ENCODE assay signal across 8 mouse cellular contexts in genomic region chr4:94746387-94746811, GRCm38 (mm10). TPM values are rescaled to one million over a fixed set of nuclear protein-coding genes. Genes with fewer than 3 reads are reported as not detected.
DNase-seq lines count a peak whose midpoint lies in the region; ATAC-seq and TF ChIP-seq lines count a peak whose summit lies in the region.

No protein-coding gene starts in this region.

- no peak overlapping the region for H3K4me2 ChIP-seq in midbrain, embryonic 13.5 days (replicated peaks)
- H3K4me2 ChIP-seq in liver, embryonic 11.5 days = no peak overlapping the region
- no peak overlapping the region for H3K4me2 ChIP-seq in stomach, postnatal 0 days (replicated peaks; ENCODE audit: low read depth)

- intact Hi-C loops in heart, postnatal 10 days (cut with DNase I) = loop anchor here (2.0 kb wide), 1 partner anchor 82 kb away; no protein-coding TSS in a partner anchor
- intact Hi-C loops in left cerebral cortex, postnatal 14 days (cut with DNase I) = no loop called here

- no peak overlapping the region for H3K27ac ChIP-seq in midbrain, embryonic 13.5 days
- H3K27ac ChIP-seq in midbrain, embryonic 10.5 days (replicated peaks) = no peak overlapping the region
- no peak overlapping the region for H3K27ac ChIP-seq in liver, embryonic 11.5 days (ENCODE audit: low read depth, low read length)
- no peak overlapping the region for H3K27ac ChIP-seq in stomach, postnatal 0 days (replicated peaks)

- H3K36me3 ChIP-seq in midbrain, embryonic 13.5 days = no peaks in the 10 kb centered on the region
- no peaks in the 10 kb centered on the region for H3K36me3 ChIP-seq in midbrain, embryonic 10.5 days
- no peaks in the 10 kb centered on the region for H3K36me3 ChIP-seq in liver, embryonic 11.5 days (ENCODE audit: control insufficient read depth, insufficient read depth, low read length)
- no peaks in the 10 kb centered on the region for H3K36me3 ChIP-seq in stomach, postnatal 0 days (ENCODE audit: control insufficient read depth, insufficient read depth, low read length)

- no peak for TF ChIP-seq CTCF in stomach, postnatal 0 days (IDR thresholded peaks at IDR 0.05; ENCODE audit: low read depth)

- ATAC-seq in midbrain, embryonic 13.5 days = 0 out of 2 replicates have a peak, but pooled peaks have one; percentile 50
- ATAC-seq in liver, embryonic 11.5 days (replicated peaks; ENCODE audit: low FRiP score) = peak; percentile 71
- ATAC-seq in stomach, postnatal 0 days (ENCODE audit: low FRiP score, low TSS enrichment) = peak; percentile 98
- ATAC-seq in activated CD4-positive, CD25-positive, alpha-beta regulatory T cell, adult 4 months = no peak

- no peak overlapping the region for H3K9ac ChIP-seq in midbrain, embryonic 13.5 days (replicated peaks)
- no peak overlapping the region for H3K9ac ChIP-seq in liver, embryonic 11.5 days (ENCODE audit: low read depth, low read length)
- H3K9ac ChIP-seq in stomach, postnatal 0 days (ENCODE audit: low read length) = no peak overlapping the region

- DNase-seq in midbrain, embryonic 10.5 days (ENCODE audit: low spot score) = no peak
- peak; percentile 71 to 77 for DNase-seq in heart, postnatal 10 days
- DNase-seq in liver, embryonic 11.5 days (ENCODE audit: low spot score) = peak; percentile 32
- DNase-seq in stomach, postnatal 0 days (ENCODE audit: low spot score) = peak; percentile 56
- no peak for DNase-seq in left cerebral cortex, postnatal 14 days (ENCODE audit: low spot score in 2 of 2)
- DNase-seq in right cerebral cortex, postnatal 4 days = no peak

- TF ChIP-seq EP300 in stomach, postnatal 0 days (optimal IDR thresholded peaks at IDR 0.05) = no peak

- no peak overlapping the region for H3K4me3 ChIP-seq in midbrain, embryonic 13.5 days (replicated peaks)
- no peak overlapping the region for H3K4me3 ChIP-seq in midbrain, embryonic 10.5 days
- H3K4me3 ChIP-seq in liver, embryonic 11.5 days (ENCODE audit: low read depth, low read length) = no peak overlapping the region
- no peak overlapping the region for H3K4me3 ChIP-seq in stomach, postnatal 0 days (ENCODE audit: low read depth, low read length)

- no peaks in the 10 kb centered on the region for H3K27me3 ChIP-seq in midbrain, embryonic 13.5 days
- no peaks in the 10 kb centered on the region for H3K27me3 ChIP-seq in midbrain, embryonic 10.5 days (ENCODE audit: low read depth, poor library complexity, severe bottlenecking)
- no peaks in the 10 kb centered on the region for H3K27me3 ChIP-seq in liver, embryonic 11.5 days (replicated peaks; ENCODE audit: control insufficient read depth, insufficient read depth, low read length)
- no peaks in the 10 kb centered on the region for H3K27me3 ChIP-seq in stomach, postnatal 0 days (ENCODE audit: control insufficient read depth, insufficient read depth, low read length)

- WGBS in midbrain, embryonic 13.5 days = 42% methylated on average over 7 of the region's 7 CpGs
- WGBS in midbrain, embryonic 10.5 days = 70% methylated on average over 7 of the region's 7 CpGs
- 44% methylated on average over 7 of the region's 7 CpGs for WGBS in liver, embryonic 11.5 days
- WGBS in stomach, postnatal 0 days = 41% methylated on average over 7 of the region's 7 CpGs

- H3K9me3 ChIP-seq in midbrain, embryonic 13.5 days = no peaks in the 10 kb centered on the region
- no peaks in the 10 kb centered on the region for H3K9me3 ChIP-seq in midbrain, embryonic 10.5 days (replicated peaks)
- no peaks in the 10 kb centered on the region for H3K9me3 ChIP-seq in liver, embryonic 11.5 days (ENCODE audit: control insufficient read depth, low read length)
- no peaks in the 10 kb centered on the region for H3K9me3 ChIP-seq in stomach, postnatal 0 days (ENCODE audit: control insufficient read depth, low read length)

- no peaks in the 10 kb centered on the region for H3K4me1 ChIP-seq in midbrain, embryonic 13.5 days (replicated peaks)
- peaks cover 19% of the 10 kb centered on the region for H3K4me1 ChIP-seq in midbrain, embryonic 10.5 days
- peaks cover 5% of the 10 kb centered on the region for H3K4me1 ChIP-seq in liver, embryonic 11.5 days (replicated peaks; ENCODE audit: control insufficient read depth, insufficient read depth, low read length)
- H3K4me1 ChIP-seq in stomach, postnatal 0 days (replicated peaks; ENCODE audit: control insufficient read depth, insufficient read depth) = no peaks in the 10 kb centered on the region

RNA-seq across cellular contexts. Expression of gene Tek, which starts 7.3 kb away (rescaled TPM):
- 7.5 and 8.3 TPM in 2 replicates for polyA plus RNA-seq in midbrain, embryonic 13.5 days (2015; fragmentation: Nextera tagmentation; extraction: Ambion mirVana)
- 8.5 and 8.8 TPM in 2 replicates for polyA plus RNA-seq in midbrain, embryonic 10.5 days (2016; fragmentation: Nextera tagmentation; extraction: Ambion mirVana)
- 10 to 100 TPM; 61.1 to 69.4 TPM for total RNA-seq in heart, postnatal 10 days (2021)
- polyA plus RNA-seq in liver, embryonic 11.5 days (2014; fragmentation: Nextera tagmentation; extraction: Ambion mirVana) = 12.2 and 14.6 TPM in 2 replicates
- 5.3 and 5.6 TPM in 2 replicates for polyA plus RNA-seq in stomach, postnatal 0 days (2015; fragmentation: Nextera tagmentation; extraction: Ambion mirVana)
- total RNA-seq in left cerebral cortex, postnatal 14 days (2021) = 10 to 100 TPM; 11.2 to 11.3 TPM
- not detected for polyA plus RNA-seq in activated CD4-positive, CD25-positive, alpha-beta regulatory T cell, adult 4 months (2017; shearing (Covaris generic))

Comparison
In these comparisons a context has a peak if more than half of its experiments do, and no peak if none do; other contexts are left out.
1. DNase-seq: peak in heart, postnatal 10 days (2 of 2), liver, embryonic 11.5 days (single experiment) and stomach, postnatal 0 days (single experiment); none in midbrain, embryonic 10.5 days (single experiment), left cerebral cortex, postnatal 14 days (0 of 2) and right cerebral cortex, postnatal 4 days (single experiment).